Mouse (Mus musculus) adrenal gland, adult 8-10 months (tissue): Measurements from ENCODE around the gene Akr1c12. TPM values are rescaled to one million over a fixed set of nuclear protein-coding genes. Genes with fewer than 3 reads are reported as not detected.

Experiments used
- total RNA-seq, 4 experiments: library from RNA; stranded (reverse); gene quantifications; 2 replicates each; pipeline ENCODE4 v1.2.4; 2022

Gene Akr1c12
- total RNA-seq, 4 experiments from 2014 or later: 0.55 to 0.65 TPM; not detected in 2

Other genes with a start within 250 kb of the Akr1c12 start
- 1 to 10 TPM in 3 of 4 experiments, under 1 TPM in 1; 0.77 to 3.4 (median 1.8) TPM for gene Akr1c14, start 230.4 kb downstream of the Akr1c12 start, total RNA-seq
- gene Akr1c18, start 128.8 kb downstream of the Akr1c12 start, total RNA-seq: 1,000 to 10,000 TPM in 2 of 4 experiments, under 1 TPM in 1, not detected in 1; 0.40 to 1,052 (median 1,024) TPM
- gene Akr1c13, start 88.3 kb downstream of the Akr1c12 start, total RNA-seq: 10 to 100 TPM in 1 of 4 experiments, 1 to 10 TPM in 3; 3.9 to 10.8 (median 9.0) TPM
- 1 to 10 TPM in 2 of 4 experiments, under 1 TPM in 2; 0.59 to 1.8 (median 0.92) TPM for gene Akr1c19, start 50.7 kb downstream of the Akr1c12 start, total RNA-seq
- under 1 TPM in 2 of 4 experiments, not detected in 2; 0.46 to 0.56 TPM for gene Akr1c6, start 154.9 kb upstream of the Akr1c12 start, total RNA-seq
- gene Akr1c20, start 243.9 kb upstream of the Akr1c12 start, total RNA-seq: under 1 TPM in 3 of 4 experiments, not detected in 1; 0.35 to 0.97 (median 0.73) TPM